Mouse (Mus musculus): ENCODE data around the gene Hist1h3e. TPM values are rescaled to one million over a fixed set of nuclear protein-coding genes. Genes with fewer than 3 reads are reported as not detected.
"Not testable (repeated sequence)": the region's sequence is repeated elsewhere in the genome, so short reads cannot be mapped to it uniquely, and the experiment has no call there.

Hist1h3e gene
- polyA plus RNA-seq, 1 experiment from 2014 or later = 5.1 TPM

- 0 out of 2 replicates have a peak overlapping the region, but pooled peaks have one; percentile 53 for H3K9ac ChIP-seq
- peak overlapping the region; percentile 41; the same call in 1 of the 2 replicates for H3K4me3 ChIP-seq
- no peak for ATAC-seq (ENCODE audit: low FRiP score, low read depth)
- H3K27ac ChIP-seq = no peak overlapping the region; the same call in 1 of the 2 replicates
- WGBS = 54% methylated on average over 8 of the region's 8 CpGs
- no peaks in the 10 kb centered on the region for H3K27me3 ChIP-seq (replicated peaks)
- H3K9me3 ChIP-seq = no peaks in the 10 kb centered on the region
- H3K4me2 ChIP-seq (replicated peaks) = peak overlapping the region; percentile 65
- peaks cover 12% of the 10 kb centered on the region; the same call in 1 of the 2 replicates for H3K4me1 ChIP-seq
- H3K36me3 ChIP-seq = no peaks in the 10 kb centered on the region
Measured at GRCm38 (mm10) chr13:23551931-23552914, 9.9 kb downstream of the Hist1h3e start.

- Histone ChIP-seq H3K27ac (peak within 1 kb of the TSS; percentile 43), H3K4me2 (replicated peaks) (peak within 1 kb of the TSS; percentile 65), H3K4me1 (peaks cover 12% of the 10 kb centered on the region; the same call in 1 of the 2 replicates), H3K4me3 (peak within 1 kb of the TSS; percentile 41), H3K9ac (peak within 1 kb of the TSS; percentile 53)
- H3K27me3 ChIP-seq (replicated peaks); H3K9me3 ChIP-seq; H3K36me3 ChIP-seq: not testable (repeated sequence)
- WGBS = under 1% methylated on average over 47 of the region's 47 CpGs
- ATAC-seq (ENCODE audit: low FRiP score, low read depth) = peak; percentile 80
Measured at GRCm38 (mm10) chr13:23551146-23551834, 10.9 kb downstream of the Hist1h3e start, which contains the start of gene Hist1h4f. TSS of gene Hist1h4f (minus strand) at chr13:23551648.

- WGBS = 4% methylated on average over 3 of the region's 3 CpGs
- ATAC-seq (ENCODE audit: low FRiP score, low read depth) = no peak
Measured at GRCm38 (mm10) chr13:23550761-23551145, 11.4 kb downstream of the Hist1h3e start.

GRCm38 (mm10) chr13:23546694-23547093 lies 15.5 kb downstream of the Hist1h3e start:
- 89% methylated on average over 5 of the region's 5 CpGs for WGBS
- Histone ChIP-seq H3K27ac (no peak overlapping the region), H3K4me2 (replicated peaks) (no peak overlapping the region), H3K9ac (no peak overlapping the region), H3K4me3 (no peak overlapping the region), H3K9me3 (no peaks in the 10 kb centered on the region), H3K36me3 (no peaks in the 10 kb centered on the region), H3K4me1 (peaks cover 7% of the 10 kb centered on the region; the same call in 1 of the 2 replicates), H3K27me3 (replicated peaks) (no peaks in the 10 kb centered on the region)
- no peak for ATAC-seq (ENCODE audit: low FRiP score, low read depth)

More at GRCm38 (mm10) chr13:23550761-23551145, 11.4 kb downstream of the Hist1h3e start:
- H3K4me1 ChIP-seq = peaks cover 12% of the 10 kb centered on the region; the same call in 1 of the 2 replicates
- peak overlapping the region; percentile 65 for H3K4me2 ChIP-seq (replicated peaks)
- H3K9me3 ChIP-seq = no peaks in the 10 kb centered on the region
- H3K9ac ChIP-seq = peak overlapping the region; percentile 53
- peak overlapping the region; percentile 43 for H3K27ac ChIP-seq
- peak overlapping the region; percentile 41 for H3K4me3 ChIP-seq
- H3K36me3 ChIP-seq = no peaks in the 10 kb centered on the region
- H3K27me3 ChIP-seq (replicated peaks) = no peaks in the 10 kb centered on the region

- peak overlapping the region; percentile 48 for H3K4me3 ChIP-seq
- WGBS = 0% methylated on average over 13 of the region's 14 CpGs
- ATAC-seq (ENCODE audit: low FRiP score, low read depth) = peak; percentile 1
- not testable (repeated sequence) for H3K27me3 ChIP-seq (replicated peaks); H3K9me3 ChIP-seq; H3K36me3 ChIP-seq; H3K27ac ChIP-seq; H3K4me1 ChIP-seq
- H3K4me2 ChIP-seq (replicated peaks) = peak overlapping the region; percentile 52
- peak overlapping the region; percentile 61; the same call in 1 of the 2 replicates for H3K9ac ChIP-seq
Measured at GRCm38 (mm10) chr13:23544787-23545120, 17.4 kb downstream of the Hist1h3e start.

- ATAC-seq (ENCODE audit: low FRiP score, low read depth) = peak; percentile 94
- under 1% methylated on average over 25 of the region's 45 CpGs for WGBS
- H3K4me1 ChIP-seq = no peaks in the 10 kb centered on the region
Measured at GRCm38 (mm10) chr13:23543965-23544786, 18.0 kb downstream of the Hist1h3e start, which contains the start of gene Hist1h3f. TSS of gene Hist1h3f (plus strand) at chr13:23544052.

GRCm38 (mm10) chr13:23542999-23543607 lies 19.1 kb downstream of the Hist1h3e start, which contains the start of gene Hist1h2bh:
TSS of gene Hist1h2bh (minus strand) at chr13:23543392.
- H3K4me2 ChIP-seq (replicated peaks) = peak within 1 kb of the TSS; percentile 68
- under 1% methylated on average over 42 of the region's 42 CpGs for WGBS
- peak; percentile 91 for ATAC-seq (ENCODE audit: low FRiP score, low read depth)

More at GRCm38 (mm10) chr13:23543965-23544786, 18.0 kb downstream of the Hist1h3e start, which contains the start of gene Hist1h3f:
- H3K27ac ChIP-seq = peak within 1 kb of the TSS; percentile 81
- H3K27me3 ChIP-seq (replicated peaks) = no peaks in the 10 kb centered on the region
- no peaks in the 10 kb centered on the region for H3K9me3 ChIP-seq
- peak within 1 kb of the TSS; percentile 48 for H3K4me3 ChIP-seq
- H3K4me2 ChIP-seq (replicated peaks) = peak within 1 kb of the TSS; percentile 68
- no peaks in the 10 kb centered on the region for H3K36me3 ChIP-seq
- peak within 1 kb of the TSS; percentile 61 for H3K9ac ChIP-seq

GRCm38 (mm10) chr13:23542225-23542980 lies 19.8 kb downstream of the Hist1h3e start:
- 6% methylated on average over 3 of the region's 3 CpGs for WGBS
- H3K4me2 ChIP-seq (replicated peaks) = peak overlapping the region; percentile 68
- H3K9ac ChIP-seq = peak overlapping the region; percentile 56
- peak overlapping the region; percentile 42 for H3K4me3 ChIP-seq
- H3K27me3 ChIP-seq (replicated peaks); H3K4me1 ChIP-seq; H3K27ac ChIP-seq; H3K9me3 ChIP-seq; H3K36me3 ChIP-seq; ATAC-seq (ENCODE audit: low FRiP score, low read depth): not testable (repeated sequence)

More at GRCm38 (mm10) chr13:23542999-23543607, 19.1 kb downstream of the Hist1h3e start, which contains the start of gene Hist1h2bh:
- H3K27me3 ChIP-seq (replicated peaks); H3K36me3 ChIP-seq; H3K4me1 ChIP-seq; H3K9me3 ChIP-seq: not testable (repeated sequence)
- peak within 1 kb of the TSS; percentile 56 for H3K9ac ChIP-seq
- peak within 1 kb of the TSS; percentile 57; the same call in 1 of the 2 replicates for H3K27ac ChIP-seq
- peak within 1 kb of the TSS; percentile 48 for H3K4me3 ChIP-seq

GRCm38 (mm10) chr13:23541497-23541896 lies 20.7 kb downstream of the Hist1h3e start:
- no peaks in the 10 kb centered on the region for H3K9me3 ChIP-seq
- ATAC-seq (ENCODE audit: low FRiP score, low read depth) = no peak
- no peaks in the 10 kb centered on the region for H3K36me3 ChIP-seq
- no peak overlapping the region for H3K4me3 ChIP-seq
- H3K9ac ChIP-seq = no peak overlapping the region
- H3K27ac ChIP-seq = no peak overlapping the region
- no peaks in the 10 kb centered on the region for H3K27me3 ChIP-seq (replicated peaks)
- WGBS = 81% methylated on average over 3 of the region's 3 CpGs
- H3K4me2 ChIP-seq (replicated peaks) = no peak overlapping the region
- peaks cover under 1% of the 10 kb centered on the region for H3K4me1 ChIP-seq

GRCm38 (mm10) chr13:23539821-23540220 lies 22.3 kb downstream of the Hist1h3e start:
- 79% methylated on average over 1 of the region's 1 CpGs for WGBS
- H3K36me3 ChIP-seq; H3K9ac ChIP-seq; H3K4me1 ChIP-seq; H3K9me3 ChIP-seq; H3K4me2 ChIP-seq (replicated peaks); H3K4me3 ChIP-seq; H3K27ac ChIP-seq; ATAC-seq (ENCODE audit: low FRiP score, low read depth); H3K27me3 ChIP-seq (replicated peaks): not testable (repeated sequence)

All from neural tube, embryonic 12.5 days (tissue).